8 mouse cellular contexts compared by ENCODE assay signal in the genomic region with DNA sequence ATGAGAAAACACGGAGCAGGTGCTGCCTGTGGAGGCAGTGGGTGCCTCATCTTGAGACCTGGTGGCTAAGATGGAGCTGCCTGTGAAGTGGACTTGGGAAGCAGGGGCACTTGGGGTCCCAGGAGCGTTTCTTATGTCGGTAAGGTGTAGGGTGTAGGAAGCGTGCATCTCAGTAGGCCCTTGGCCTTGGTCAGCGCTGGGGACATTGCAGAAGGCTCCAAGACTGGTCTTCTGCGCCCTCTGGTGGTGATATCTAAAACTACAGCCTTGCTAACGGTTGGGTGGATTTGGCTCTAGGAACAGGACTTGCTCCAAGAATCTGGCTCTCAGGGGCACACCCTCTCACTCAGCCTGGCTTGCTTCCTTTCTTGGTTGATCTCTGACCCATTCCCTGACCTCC. TPM values are rescaled to one million over a fixed set of nuclear protein-coding genes. Genes with fewer than 3 reads are reported as not detected.
A peak's percentile ranks its signal among the peaks of the same experiment; 100 is the strongest.
DNase-seq lines count a peak whose midpoint lies in the region; ATAC-seq and TF ChIP-seq lines count a peak whose summit lies in the region.

No protein-coding gene starts in this region.

- H3K36me3 ChIP-seq in ES-Bruce4 (ENCODE audit: control insufficient read depth, insufficient read depth, low read length, poor library complexity, severe bottlenecking) = no peaks in the 10 kb centered on the region
- peaks cover 32% of the 10 kb centered on the region for H3K36me3 ChIP-seq in forebrain, embryonic 14.5 days (ENCODE audit: control insufficient read depth, insufficient read depth, low read length)
- H3K36me3 ChIP-seq in neural tube, embryonic 15.5 days = peaks cover 33% of the 10 kb centered on the region

- peak; percentile 88 for TF ChIP-seq CTCF in ES-Bruce4 (IDR thresholded peaks at IDR 0.05; ENCODE audit: low read depth, low read length)
- peak; percentile 91 for TF ChIP-seq CTCF in lung, adult 2 months (IDR thresholded peaks at IDR 0.05; ENCODE audit: insufficient read depth, low read length)

- WGBS in forebrain, embryonic 14.5 days = 2% methylated on average over 7 of the region's 7 CpGs
- WGBS in lung, adult 2 months = 4% methylated on average over 7 of the region's 7 CpGs
- WGBS in neural tube, embryonic 15.5 days = 2% methylated on average over 7 of the region's 7 CpGs

- ATAC-seq in forebrain, embryonic 14.5 days = peak; percentile 75
- ATAC-seq in neural tube, embryonic 15.5 days (ENCODE audit: low FRiP score) = peak; percentile 71

- H3K4me1 ChIP-seq in ES-Bruce4 (ENCODE audit: control insufficient read depth, insufficient read depth, low read length) = no peaks in the 10 kb centered on the region
- H3K4me1 ChIP-seq in forebrain, embryonic 14.5 days (ENCODE audit: control insufficient read depth, insufficient read depth, low read length) = peaks cover 4% of the 10 kb centered on the region; the same call in 1 of the 2 replicates
- peaks cover 5% of the 10 kb centered on the region; the same call in 1 of the 2 replicates for H3K4me1 ChIP-seq in lung, adult 2 months (ENCODE audit: control insufficient read depth, insufficient read depth, low read length)
- peaks cover 9% of the 10 kb centered on the region for H3K4me1 ChIP-seq in neural tube, embryonic 15.5 days

- TF ChIP-seq EP300 in ES-Bruce4 (IDR thresholded peaks at IDR 0.05; ENCODE audit: insufficient read depth, low read depth, low read length) = no peak

- TF ChIP-seq POLR2A in ES-Bruce4 (IDR thresholded peaks at IDR 0.05; ENCODE audit: insufficient read depth, low read length) = no peak
- 0 out of 2 replicates have a peak, but pooled peaks have one; percentile 17 for TF ChIP-seq POLR2A in lung, adult 2 months (IDR thresholded peaks at IDR 0.05; ENCODE audit: borderline replicate concordance, extremely low read depth, low read depth, low read length)

- intact Hi-C loops in heart, postnatal 25 days (cut with DNase I) = loop anchor here (2.0 to 10.0 kb wide), 4 partner anchors 91 to 535 kb away; partner anchors contain the start of genes Icosl and Ube2g2

- H3K27me3 ChIP-seq in ES-Bruce4 (ENCODE audit: control insufficient read depth, insufficient read depth, low read length, poor library complexity, severe bottlenecking) = no peaks in the 10 kb centered on the region
- no peaks in the 10 kb centered on the region for H3K27me3 ChIP-seq in forebrain, embryonic 14.5 days (replicated peaks; ENCODE audit: control insufficient read depth, insufficient read depth, low read length)
- no peaks in the 10 kb centered on the region for H3K27me3 ChIP-seq in neural tube, embryonic 15.5 days (replicated peaks)

- no peak overlapping the region for H3K4me3 ChIP-seq in ES-Bruce4 (ENCODE audit: low read depth, low read length)
- no peak overlapping the region for H3K4me3 ChIP-seq in forebrain, embryonic 14.5 days (ENCODE audit: low read depth, low read length)
- peak overlapping the region; percentile 4 for H3K4me3 ChIP-seq in lung, adult 2 months (replicated peaks; ENCODE audit: extremely low read depth, low read depth, low read length)
- H3K4me3 ChIP-seq in neural tube, embryonic 15.5 days (replicated peaks) = 0 out of 2 replicates have a peak overlapping the region, but pooled peaks have one; percentile 9

- H3K9ac ChIP-seq in ES-Bruce4 (ENCODE audit: low read depth, poor library complexity, severe bottlenecking) = no peak overlapping the region
- peak overlapping the region; percentile 45; the same call in 1 of the 2 replicates for H3K9ac ChIP-seq in forebrain, embryonic 14.5 days (ENCODE audit: low read length)
- 0 out of 2 replicates have a peak overlapping the region, but pooled peaks have one; percentile 26 for H3K9ac ChIP-seq in neural tube, embryonic 15.5 days (replicated peaks)

- H3K4me2 ChIP-seq in forebrain, embryonic 14.5 days (ENCODE audit: low read length) = peak overlapping the region; percentile 39
- H3K4me2 ChIP-seq in neural tube, embryonic 15.5 days = peak overlapping the region; percentile 51

- peak; percentile 79 for DNase-seq in cerebellum, adult 11 months
- DNase-seq in forebrain, embryonic 14.5 days (ENCODE audit: low spot score) = peak; percentile 86
- DNase-seq in heart, postnatal 25 days (ENCODE audit: low spot score) = peak; percentile 71
- DNase-seq in layer of hippocampus, adult 11-12 months (ENCODE audit: low spot score) = peak; percentile 89
- peak; percentile 85 for DNase-seq in lung, adult 2 months
- DNase-seq in testis, postnatal 10 days (ENCODE audit: low spot score) = peak; percentile 90

- H3K9me3 ChIP-seq in ES-Bruce4 (replicated peaks; ENCODE audit: control insufficient read depth, insufficient read depth, low read length, poor library complexity, severe bottlenecking) = no peaks in the 10 kb centered on the region
- H3K9me3 ChIP-seq in forebrain, embryonic 14.5 days (replicated peaks; ENCODE audit: control insufficient read depth, low read length) = no peaks in the 10 kb centered on the region
- no peaks in the 10 kb centered on the region for H3K9me3 ChIP-seq in neural tube, embryonic 15.5 days (replicated peaks)

- no peak overlapping the region for H3K27ac ChIP-seq in ES-Bruce4 (ENCODE audit: insufficient read depth, low read length)
- no peak overlapping the region for H3K27ac ChIP-seq in forebrain, embryonic 14.5 days (ENCODE audit: low read depth, low read length)
- H3K27ac ChIP-seq in neural tube, embryonic 15.5 days (replicated peaks) = no peak overlapping the region

RNA-seq across cellular contexts. Expression of gene D10Jhu81e, which starts 9.7 kb away (rescaled TPM):
- polyA plus RNA-seq in ES-Bruce4 (2011; ENCODE audit: insufficient read depth, insufficient read length, low read depth, missing spikeins) = 16.6 and 23.8 TPM in 2 replicates
- 25.0 and 33.0 TPM in 2 replicates for polyA plus RNA-seq in forebrain, embryonic 14.5 days (2014; fragmentation: Nextera tagmentation; extraction: Ambion mirVana)
- total RNA-seq in heart, postnatal 25 days (2021) = 100 to 1,000 TPM; 500 to 510 TPM
- 105 and 113 TPM in 2 replicates for polyA plus RNA-seq in lung, adult 2 months (2012; rRNA removed)
- 31.2 and 34.5 TPM in 2 replicates for polyA plus RNA-seq in neural tube, embryonic 15.5 days (2015; fragmentation: Nextera tagmentation; extraction: Ambion mirVana)

RNA-seq across cellular contexts. Expression of gene Pwp2, which starts 25.0 kb away (rescaled TPM):
- 23.3 and 25.4 TPM in 2 replicates for polyA plus RNA-seq in ES-Bruce4 (2011; ENCODE audit: insufficient read depth, insufficient read length, low read depth, missing spikeins)
- polyA plus RNA-seq in forebrain, embryonic 14.5 days (2014; fragmentation: Nextera tagmentation; extraction: Ambion mirVana) = 16.4 and 17.8 TPM in 2 replicates
- total RNA-seq in heart, postnatal 25 days (2021) = 1 to 10 TPM; 8.4 to 9.3 TPM
- 6.7 and 8.7 TPM in 2 replicates for polyA plus RNA-seq in lung, adult 2 months (2012; rRNA removed)
- polyA plus RNA-seq in neural tube, embryonic 15.5 days (2015; fragmentation: Nextera tagmentation; extraction: Ambion mirVana) = 14.8 and 19.0 TPM in 2 replicates

Comparison
In these comparisons a context has a peak if more than half of its experiments do, and no peak if none do; other contexts are left out.
1. H3K4me3 ChIP-seq: peak in lung, adult 2 months (single experiment) and neural tube, embryonic 15.5 days (single experiment); none in ES-Bruce4 (single experiment) and forebrain, embryonic 14.5 days (single experiment).
2. Peak in every context shown above with its lines, with median percentiles within 50 percentile points of each other: DNase-seq.